Mouse (Mus musculus) cerebellum, adult 2 months (tissue): Measurements from ENCODE around the gene Cpe. TPM values are rescaled to one million over a fixed set of nuclear protein-coding genes. Genes with fewer than 3 reads are reported as not detected.
A peak's percentile ranks its signal among the peaks of the same experiment; 100 is the strongest.
"Not testable (repeated sequence)": the region's sequence is repeated elsewhere in the genome, so short reads cannot be mapped to it uniquely, and the experiment has no call there.

Source experiments
- DNase-seq, 2 experiments: peaks; one replicate each; pipeline ENCODE4 v3.0.0; 2021
- H3K27ac ChIP-seq: fragments of 200-500 bp; 2 replicates; pipeline ENCODE4 v1.5.1; 2012; ENCODE audit warnings: low read length, control low read depth, inconsistent platforms; ENCODE audit not compliant: insufficient read depth
- H3K27me3 ChIP-seq: fragments of 200-500 bp; 2 replicates; pipeline ENCODE4 v1.6.1; 2012; ENCODE audit warnings: inconsistent platforms, mild to moderate bottlenecking, low read length, moderate library complexity; ENCODE audit not compliant: control insufficient read depth, insufficient read depth
- H3K4me1 ChIP-seq: fragments of 200-500 bp; 2 replicates; pipeline ENCODE4 v1.6.1; 2011; ENCODE audit warnings: low read length; ENCODE audit not compliant: control insufficient read depth, insufficient read depth
- H3K4me3 ChIP-seq: fragments of 200-500 bp; replicated peaks from 2 replicates; pipeline ENCODE3; 2011; ENCODE audit warnings: mild to moderate bottlenecking, low read depth, low read length, control low read depth; ENCODE audit not compliant: insufficient read depth
- CTCF ChIP-seq: fragments of 200-500 bp; IDR thresholded peaks from 2 replicates; pipeline ENCODE4 v1.5.1; 2011; ENCODE audit warnings: low read depth, mild to moderate bottlenecking, control low read depth, low read length, moderate library complexity, borderline replicate concordance; ENCODE audit not compliant: insufficient read depth
- POLR2A ChIP-seq: fragments of 200-500 bp; IDR thresholded peaks from 2 replicates; pipeline ENCODE4 v1.6.1; 2011; ENCODE audit warnings: low read length, control low read depth, borderline replicate concordance; ENCODE audit not compliant: insufficient read depth
- WGBS: fragments of 180-500 bp; shearing (Covaris S2); methylation state at CpG from one replicate; pipeline ENCODE4 v1.1.7; 2018; 5-methylcytosine and 5-hydroxymethylcytosine counted together
- polyA plus RNA-seq: library from polyadenylated mRNA; depleted of rRNA; stranded (reverse); fragments of >200 nt; gene quantifications from 2 replicates; pipeline ENCODE4 v1.2.3, GENCODE M21; 2012

Gene Cpe
- polyA plus RNA-seq, 1 experiment, result 722 TPM

DNA sequence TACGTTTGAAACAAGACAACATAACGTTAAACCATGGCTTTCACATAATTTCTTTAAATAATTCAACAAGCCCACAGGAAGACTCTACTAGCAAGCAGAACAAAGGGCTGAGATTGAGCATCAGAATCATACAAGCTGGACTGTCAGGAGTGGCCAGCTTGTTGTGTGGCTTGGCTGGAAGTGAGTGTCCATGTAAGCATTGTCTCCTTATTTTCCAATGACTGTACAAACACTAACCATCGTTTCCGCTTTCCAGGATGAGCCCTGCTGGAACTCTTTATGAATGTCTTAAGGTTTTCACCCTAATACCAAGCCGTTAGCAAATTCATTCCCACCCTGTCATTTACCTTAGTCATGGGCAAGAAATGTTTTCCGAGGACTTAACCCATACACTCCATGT, 2.0 kb downstream of the Cpe start:
- 26% methylated on average over 6 of the region's 6 CpGs for WGBS
- no peak overlapping the region for H3K27ac ChIP-seq
- peak; percentile 43 to 54 for DNase-seq
- peaks cover 8% of the 10 kb centered on the region for H3K4me1 ChIP-seq
- no peaks in the 10 kb centered on the region for H3K27me3 ChIP-seq
- TF ChIP-seq CTCF, result no peak
- no peak for TF ChIP-seq POLR2A
- peak overlapping the region; percentile 72 for H3K4me3 ChIP-seq

DNA sequence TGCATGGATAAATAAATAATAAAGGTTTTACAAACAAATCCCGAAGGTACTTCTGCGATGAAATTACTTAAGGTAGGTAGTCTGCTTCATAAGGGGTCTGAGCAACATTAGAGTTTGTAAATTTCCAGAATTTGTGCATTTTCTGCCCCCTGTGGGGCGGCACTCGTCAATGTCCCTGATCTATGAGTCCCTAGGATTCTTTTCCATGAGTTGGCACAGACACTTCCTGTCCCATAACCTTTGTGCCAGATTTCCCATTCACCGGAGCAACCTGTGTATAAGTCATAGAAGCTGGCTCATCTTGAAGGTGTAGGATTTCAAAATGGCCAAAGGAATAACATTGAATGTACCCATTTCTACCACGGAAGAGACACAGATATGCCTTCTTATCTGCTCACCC, 2.5 kb downstream of the Cpe start:
- 26% methylated on average over 6 of the region's 6 CpGs for WGBS
- Histone ChIP-seq H3K27ac (no peak overlapping the region), H3K27me3 (no peaks in the 10 kb centered on the region), H3K4me3 (peak overlapping the region; percentile 72), H3K4me1 (peaks cover 11% of the 10 kb centered on the region)
- TF ChIP-seq POLR2A (no peak), CTCF (no peak)
- peak; percentile 49 to 54 for DNase-seq

DNA sequence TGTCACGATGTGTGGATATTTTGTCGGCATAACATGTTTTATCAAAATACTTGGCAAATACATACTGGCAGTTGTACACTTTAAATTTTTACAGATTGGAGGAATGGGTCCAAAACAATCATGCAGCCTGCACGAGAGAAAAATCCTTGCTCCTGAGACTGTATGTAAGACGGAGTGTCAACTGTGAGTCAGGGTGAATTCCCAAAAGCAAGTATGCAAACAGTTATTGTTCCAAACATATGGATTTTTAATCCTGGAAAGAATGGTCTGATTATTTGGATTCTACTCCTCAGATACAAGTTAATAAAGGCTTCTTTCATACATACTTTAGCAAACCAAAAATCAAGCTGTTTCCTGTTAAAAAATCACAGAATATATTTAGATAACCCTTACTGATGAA, 4.1 kb downstream of the Cpe start:
- H3K4me3 ChIP-seq, result no peak overlapping the region
- H3K27me3 ChIP-seq, result no peaks in the 10 kb centered on the region
- TF ChIP-seq POLR2A, result no peak
- TF ChIP-seq CTCF, result no peak
- no peak overlapping the region for H3K27ac ChIP-seq
- WGBS, result 19% methylated on average over 4 of the region's 4 CpGs
- H3K4me1 ChIP-seq, result peaks cover 11% of the 10 kb centered on the region
- DNase-seq, result no peak

DNA sequence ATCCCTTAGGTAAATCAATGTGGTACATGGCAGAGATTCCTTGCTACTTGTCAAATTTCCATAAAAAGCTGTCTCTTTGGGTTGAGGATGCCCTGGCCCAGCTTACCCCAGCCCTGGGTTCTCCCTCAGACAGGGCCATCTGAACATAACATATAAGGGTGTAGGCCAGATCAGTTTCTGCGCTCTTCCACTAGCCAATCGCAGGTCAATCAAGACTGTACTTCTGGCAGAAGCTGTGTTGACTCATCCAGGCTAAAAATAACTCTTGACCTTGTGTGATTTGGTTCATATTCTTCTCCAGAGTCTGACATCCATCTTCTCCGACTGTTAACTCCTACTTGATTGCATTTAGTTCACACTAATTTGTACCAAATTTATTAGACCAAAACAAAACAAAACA, 4.7 kb downstream of the Cpe start:
- peak overlapping the region; percentile 40; the same call in 1 of the 2 replicates for H3K27ac ChIP-seq
- no peak for TF ChIP-seq CTCF
- TF ChIP-seq POLR2A, result no peak
- H3K4me1 ChIP-seq, result peaks cover 11% of the 10 kb centered on the region
- 7% methylated on average over 3 of the region's 3 CpGs for WGBS
- DNase-seq, result peak; percentile 43 to 71
- H3K27me3 ChIP-seq, result no peaks in the 10 kb centered on the region
- H3K4me3 ChIP-seq, result no peak overlapping the region

DNA sequence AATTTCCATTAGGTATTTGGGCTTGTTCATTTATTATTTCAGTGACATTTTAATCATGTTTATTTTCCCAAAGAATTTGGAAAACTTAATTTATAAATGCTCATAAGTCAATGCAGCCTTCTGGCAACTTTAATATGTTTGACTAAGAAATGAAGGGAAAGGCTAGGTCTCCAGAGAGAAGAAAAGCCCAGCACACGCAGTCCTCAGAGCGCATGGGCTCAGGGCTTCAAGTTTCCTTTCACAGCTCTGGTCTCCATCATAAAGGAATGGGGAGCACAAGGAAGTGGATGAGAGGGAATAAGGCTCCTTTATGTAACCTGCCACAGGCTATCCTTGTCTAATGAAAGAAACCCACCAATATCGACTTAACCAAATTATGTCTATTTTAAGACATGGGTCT, 10.4 kb downstream of the Cpe start:
- Histone ChIP-seq H3K4me3 (no peak overlapping the region), H3K27ac (no peak overlapping the region), H3K4me1 (peaks cover 6% of the 10 kb centered on the region; the same call in 1 of the 2 replicates), H3K27me3 (no peaks in the 10 kb centered on the region)
- DNase-seq, result no peak
- TF ChIP-seq CTCF, result no peak
- TF ChIP-seq POLR2A, result no peak
- 82% methylated on average over 3 of the region's 3 CpGs for WGBS

DNA sequence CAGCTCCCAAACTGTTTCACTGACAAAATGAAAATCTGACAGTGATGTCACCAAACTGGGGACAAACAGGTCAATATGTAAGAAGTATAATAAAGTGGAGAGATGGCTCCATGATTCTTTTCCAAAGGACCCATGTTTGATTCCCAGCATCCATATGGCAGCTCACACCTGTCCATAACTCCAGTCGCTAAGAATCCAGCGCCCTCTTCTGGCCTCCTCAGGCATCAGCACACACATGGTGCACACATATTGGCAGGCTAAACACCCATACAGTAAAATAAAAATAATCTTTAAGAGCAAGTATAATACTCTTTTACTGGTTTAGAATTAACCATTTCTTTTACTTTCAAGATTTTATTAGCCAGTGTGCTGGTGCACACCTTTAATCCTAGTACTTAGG, 16.5 kb downstream of the Cpe start:
- no peak for DNase-seq
- TF ChIP-seq CTCF (peak; percentile 17; the same call in 1 of the 2 replicates), POLR2A (no peak)
- 74% methylated on average over 2 of the region's 2 CpGs for WGBS

DNA sequence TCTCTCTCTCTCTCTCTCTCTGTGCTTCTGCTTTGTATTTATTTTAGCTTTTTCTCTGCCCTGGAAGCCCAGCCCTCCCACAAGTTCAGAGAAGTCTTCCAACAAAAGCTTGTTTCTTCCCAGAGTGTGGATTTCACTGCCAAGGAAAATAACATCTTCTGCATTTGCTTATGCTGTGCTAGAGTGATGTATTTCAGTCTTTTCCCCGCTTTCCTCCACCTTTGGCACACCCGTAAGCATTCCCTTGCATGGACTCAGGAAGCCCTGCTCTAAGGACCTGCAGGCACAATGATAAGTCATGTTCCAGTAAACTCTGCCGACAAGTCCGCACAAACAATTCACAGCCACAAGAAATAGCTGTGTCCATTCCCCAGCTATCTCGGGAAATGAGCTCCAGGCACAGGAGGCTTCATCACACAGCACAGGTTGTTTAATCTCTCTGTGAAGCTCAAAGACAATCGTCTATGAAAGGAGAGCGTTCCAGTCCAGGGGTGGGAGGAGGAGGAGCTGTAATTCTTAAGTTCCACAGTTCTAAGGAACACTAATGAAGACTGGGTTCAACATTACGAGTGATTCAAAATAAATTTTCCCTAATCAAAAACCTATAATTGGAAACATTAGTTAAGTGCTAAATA, 17.8 kb downstream of the Cpe start:
- WGBS, result 74% methylated on average over 8 of the region's 8 CpGs
- peaks cover 5% of the 10 kb centered on the region for H3K4me1 ChIP-seq
- no peak overlapping the region for H3K4me3 ChIP-seq
- TF ChIP-seq POLR2A, result no peak
- TF ChIP-seq CTCF, result no peak
- H3K27ac ChIP-seq, result no peak overlapping the region
- DNase-seq, result no peak
- H3K27me3 ChIP-seq, result no peaks in the 10 kb centered on the region

More for the DNA sequence above, 16.5 kb downstream of the Cpe start:
- H3K4me1 ChIP-seq, result peaks cover 3% of the 10 kb centered on the region
- no peaks in the 10 kb centered on the region for H3K27me3 ChIP-seq
- H3K27ac ChIP-seq, result no peak overlapping the region
- H3K4me3 ChIP-seq, result no peak overlapping the region

DNA sequence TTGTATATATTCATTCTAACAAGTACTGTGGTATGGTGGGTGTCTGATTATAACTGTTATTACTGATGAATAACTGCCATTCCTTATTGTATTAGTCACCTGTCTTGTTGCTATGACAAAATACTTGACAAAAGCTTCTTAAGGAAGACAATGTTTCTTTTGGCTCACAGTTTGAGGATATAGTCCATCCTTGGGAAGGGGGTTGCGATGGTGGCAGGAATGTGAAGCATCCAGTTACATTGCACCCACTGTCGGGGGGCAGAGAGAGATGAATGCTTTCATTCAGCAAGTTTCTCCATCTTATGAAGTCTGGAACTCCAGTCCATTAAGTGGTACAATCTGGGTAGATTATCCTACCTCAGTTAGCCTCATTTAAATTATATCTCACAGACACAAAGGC, 19.9 kb downstream of the Cpe start:
- H3K27me3 ChIP-seq, result no peaks in the 10 kb centered on the region
- H3K27ac ChIP-seq, result no peak overlapping the region
- H3K4me1 ChIP-seq, result peaks cover 5% of the 10 kb centered on the region
- TF ChIP-seq POLR2A, result no peak
- H3K4me3 ChIP-seq, result no peak overlapping the region
- no peak for DNase-seq
- WGBS, result 77% methylated on average over 2 of the region's 2 CpGs

DNA sequence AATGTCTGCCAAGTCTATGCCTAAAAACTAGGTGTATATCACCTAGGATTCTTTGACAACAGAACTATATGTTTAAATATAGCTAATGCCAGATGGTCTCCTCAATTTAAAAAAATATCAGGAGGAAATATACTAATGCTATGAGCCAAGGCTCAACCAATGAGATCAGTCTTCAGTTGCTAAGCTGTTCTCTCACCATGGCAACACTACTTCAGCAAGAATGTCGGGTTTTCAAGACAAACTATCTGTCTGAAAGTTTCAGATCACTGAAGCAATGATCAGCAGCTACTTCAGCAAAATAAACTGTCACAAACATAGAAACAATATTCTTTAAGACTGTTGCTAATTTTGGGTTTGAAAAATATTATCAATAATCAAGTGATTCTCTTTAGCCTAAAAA, 20.9 kb downstream of the Cpe start:
- no peak for TF ChIP-seq POLR2A
- no peak for TF ChIP-seq CTCF
- Histone ChIP-seq H3K27ac (no peak overlapping the region), H3K27me3 (no peaks in the 10 kb centered on the region), H3K4me1 (peaks cover 6% of the 10 kb centered on the region), H3K4me3 (no peak overlapping the region)
- no peak for DNase-seq
- WGBS, result 2% methylated on average over 1 of the region's 1 CpGs

DNA sequence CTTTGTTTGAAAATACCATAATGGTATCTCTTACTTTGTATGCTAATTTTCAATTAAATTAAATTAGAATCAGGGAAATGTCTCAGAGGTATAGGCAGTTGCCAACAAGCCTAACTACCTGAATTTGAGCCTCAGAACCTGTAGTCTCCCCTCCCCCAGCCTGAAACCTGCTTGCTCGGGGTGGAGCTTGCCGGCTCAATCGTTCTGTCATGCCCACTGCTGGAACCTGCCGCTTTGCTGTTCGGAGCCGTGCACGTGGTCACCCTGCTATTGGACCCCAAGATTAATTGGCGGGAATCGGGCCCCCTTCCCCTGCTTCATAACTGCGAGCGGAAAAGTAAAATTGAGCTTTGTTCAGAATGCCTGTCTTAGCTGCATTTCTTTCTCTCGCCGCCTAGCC, 26.5 kb downstream of the Cpe start:
- Histone ChIP-seq H3K27ac (peak overlapping the region; percentile 60), H3K4me1 (peaks cover 22% of the 10 kb centered on the region; the same call in 1 of the 2 replicates)
- H3K27me3 ChIP-seq, H3K4me3 ChIP-seq: not testable (repeated sequence)
- 15% methylated on average over 13 of the region's 13 CpGs for WGBS
- DNase-seq, result peak in 1 of 2 experiments; percentile 46
